Mouse (Mus musculus) brain, embryonic 18.5 days (tissue): ENCODE data around the gene Gpr137.
"Not testable (repeated sequence)": the region's sequence is repeated elsewhere in the genome, so short reads cannot be mapped to it uniquely, and the experiment has no call there.

Experiments used
- DNase-seq: peaks from one replicate; pipeline ENCODE4 v3.0.0-alpha.2; 2012; ENCODE audit warnings: low read depth, low spot score

The Gpr137 gene

GRCm38 (mm10) chr19:6905498-6906159, 36.7 kb downstream of the Gpr137 start:
- no peak for DNase-seq

GRCm38 (mm10) chr19:6904846-6905245, 37.4 kb downstream of the Gpr137 start:
- no peak for DNase-seq

GRCm38 (mm10) chr19:6903031-6903430, 39.2 kb downstream of the Gpr137 start:
- DNase-seq = no peak

- DNase-seq = no peak
These were observed 42.6 kb downstream of the Gpr137 start for GRCm38 (mm10) chr19:6899641-6900040.

GRCm38 (mm10) chr19:6895608-6896305, 46.5 kb downstream of the Gpr137 start:
- DNase-seq = not testable (repeated sequence)

GRCm38 (mm10) chr19:6893731-6894451, 48.4 kb downstream of the Gpr137 start:
- no peak for DNase-seq

GRCm38 (mm10) chr19:6892512-6892911, 49.8 kb downstream of the Gpr137 start:
- DNase-seq = no peak
